Mouse (Mus musculus): ENCODE results near the gene Zfp78. TPM values are rescaled to one million over a fixed set of nuclear protein-coding genes. Genes with fewer than 3 reads are reported as not detected.

Zfp78 gene
- polyA plus RNA-seq (2015; fragmentation: Nextera tagmentation; extraction: Ambion mirVana) = 1.7 and 2.5 TPM in 2 replicates

GRCm38 (mm10) chr7:6363047-6363488 is at the start of gene Zfp78:
Zfp78 (plus strand) TSS chr7:6363280.
- under 1% methylated on average over 23 of the region's 23 CpGs for WGBS
- Histone ChIP-seq H3K4me3 (replicated peaks) (peak within 1 kb of the TSS; percentile 59), H3K27ac (peak within 1 kb of the TSS; percentile 91), H3K4me1 (peaks cover 10% of the 10 kb centered on the region), H3K4me2 (peak within 1 kb of the TSS; percentile 74), H3K27me3 (no peaks in the 10 kb centered on the region), H3K36me3 (no peaks in the 10 kb centered on the region), H3K9ac (peak within 1 kb of the TSS; percentile 61), H3K9me3 (replicated peaks) (no peaks in the 10 kb centered on the region)
- ATAC-seq (replicated peaks; ENCODE audit: low FRiP score) = peak; percentile 86

GRCm38 (mm10) chr7:6330458-6331232 is 32.4 kb upstream of the Zfp78 start:
- 17% methylated on average over 23 of the region's 23 CpGs for WGBS
- ATAC-seq (replicated peaks; ENCODE audit: low FRiP score) = peak; percentile 77

DNA sequence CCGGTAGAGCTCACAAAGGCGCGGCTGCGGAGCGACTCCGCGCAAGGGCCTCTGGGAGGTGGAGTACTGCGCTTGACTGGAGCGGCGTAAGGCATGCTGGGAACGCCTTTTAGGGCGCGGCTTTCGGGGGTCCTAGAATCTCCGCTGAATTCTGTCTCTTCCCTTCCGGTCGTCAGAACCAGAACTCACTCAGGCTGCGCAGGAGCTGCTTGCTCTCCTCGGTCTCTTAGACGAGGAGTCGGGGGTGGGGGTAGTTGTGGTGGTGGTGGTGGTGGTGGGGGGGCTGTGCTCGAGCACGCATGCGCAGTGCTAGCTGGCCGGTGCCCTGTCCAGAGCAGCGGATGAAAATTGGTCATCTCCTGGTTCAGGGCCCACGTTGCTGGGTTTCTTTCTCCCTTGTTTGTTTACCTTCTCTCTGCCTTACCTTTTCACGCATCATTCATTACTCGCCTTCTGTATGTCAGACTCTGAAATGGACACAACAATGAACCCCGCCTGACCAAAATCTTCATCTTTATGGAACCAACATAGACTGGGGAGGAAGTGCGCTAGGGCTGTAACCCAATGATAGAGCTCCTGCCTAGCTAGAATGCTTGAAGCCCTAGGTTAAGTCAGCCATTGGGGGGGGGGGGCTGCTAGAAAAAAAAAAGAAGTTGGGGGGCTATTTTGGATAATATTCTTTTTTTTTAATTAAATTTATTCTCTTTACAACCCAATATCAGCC is 31.7 kb upstream of the Zfp78 start, which contains the start of gene Zfp583:
TSS of gene Zfp583 (minus strand) at position 53 of the 724 bp plus-strand sequence.
- H3K4me1 ChIP-seq = peaks cover 12% of the 10 kb centered on the region
- WGBS = 5% methylated on average over 31 of the region's 31 CpGs

More at GRCm38 (mm10) chr7:6330458-6331232, 32.4 kb upstream of the Zfp78 start:
- H3K4me1 ChIP-seq = peaks cover 12% of the 10 kb centered on the region
- peak overlapping the region; percentile 67 for H3K9ac ChIP-seq
- no peaks in the 10 kb centered on the region for H3K9me3 ChIP-seq (replicated peaks)
- H3K36me3 ChIP-seq = peaks cover 13% of the 10 kb centered on the region; the same call in 1 of the 2 replicates
- H3K4me3 ChIP-seq (replicated peaks) = peak overlapping the region; percentile 66
- no peaks in the 10 kb centered on the region for H3K27me3 ChIP-seq
- peak overlapping the region; percentile 88 for H3K27ac ChIP-seq
- peak overlapping the region; percentile 69 for H3K4me2 ChIP-seq

GRCm38 (mm10) chr7:6339865-6340264 is 23.2 kb upstream of the Zfp78 start:
- H3K4me3 ChIP-seq (replicated peaks) = no peak overlapping the region
- H3K9ac ChIP-seq = no peak overlapping the region
- no peaks in the 10 kb centered on the region for H3K36me3 ChIP-seq
- H3K27me3 ChIP-seq = no peaks in the 10 kb centered on the region
- no peak overlapping the region for H3K27ac ChIP-seq
- WGBS = 82% methylated on average over 5 of the region's 5 CpGs
- H3K9me3 ChIP-seq (replicated peaks) = no peaks in the 10 kb centered on the region
- peaks cover 4% of the 10 kb centered on the region; the same call in 1 of the 2 replicates for H3K4me1 ChIP-seq
- no peak overlapping the region for H3K4me2 ChIP-seq
- no peak for ATAC-seq (replicated peaks; ENCODE audit: low FRiP score)

More for the DNA sequence above, 31.7 kb upstream of the Zfp78 start, which contains the start of gene Zfp583:
- ATAC-seq (replicated peaks; ENCODE audit: low FRiP score) = peak; percentile 98
- peak within 1 kb of the TSS; percentile 88 for H3K27ac ChIP-seq
- no peaks in the 10 kb centered on the region for H3K27me3 ChIP-seq
- H3K9me3 ChIP-seq (replicated peaks) = no peaks in the 10 kb centered on the region
- peak within 1 kb of the TSS; percentile 66 for H3K4me3 ChIP-seq (replicated peaks)
- peak within 1 kb of the TSS; percentile 67 for H3K9ac ChIP-seq
- peaks cover 11% of the 10 kb centered on the region; the same call in 1 of the 2 replicates for H3K36me3 ChIP-seq
- peak within 1 kb of the TSS; percentile 69 for H3K4me2 ChIP-seq

GRCm38 (mm10) chr7:6343501-6344071 is 19.5 kb upstream of the Zfp78 start, which contains the start of gene Gm3854:
Gm3854 (plus strand) TSS chr7:6343759.
- H3K9ac ChIP-seq = peak within 1 kb of the TSS; percentile 44; the same call in 1 of the 2 replicates
- under 1% methylated on average over 26 of the region's 26 CpGs for WGBS

DNA sequence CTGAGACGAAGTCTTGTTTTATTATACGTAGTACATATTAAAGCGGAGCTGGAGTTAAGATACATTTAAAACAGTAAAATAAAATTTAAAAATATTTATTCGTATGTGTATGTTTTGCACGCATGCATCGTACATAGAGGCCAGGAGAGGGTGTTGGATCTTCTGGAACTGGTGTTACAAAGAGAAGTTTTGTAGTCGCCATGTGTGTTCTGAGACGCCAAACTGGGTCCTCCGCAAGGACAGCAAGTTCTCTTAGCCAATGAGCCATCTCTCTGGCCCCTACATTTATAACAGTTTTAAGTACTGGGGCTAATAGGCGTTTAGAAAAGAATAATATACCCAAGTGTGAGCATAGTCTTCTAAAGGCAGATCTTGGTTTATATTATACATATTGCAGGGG is 19.0 kb upstream of the Zfp78 start:
- Histone ChIP-seq H3K4me1 (peaks cover 4% of the 10 kb centered on the region; the same call in 1 of the 2 replicates), H3K4me2 (peak overlapping the region; percentile 49), H3K27me3 (no peaks in the 10 kb centered on the region), H3K9me3 (replicated peaks) (no peaks in the 10 kb centered on the region), H3K36me3 (no peaks in the 10 kb centered on the region), H3K9ac (0 out of 2 replicates have a peak overlapping the region, but pooled peaks have one; percentile 44), H3K27ac (no peak overlapping the region), H3K4me3 (replicated peaks) (peak overlapping the region; percentile 65)
- 35% methylated on average over 10 of the region's 10 CpGs for WGBS
- peak; percentile 35 for ATAC-seq (replicated peaks; ENCODE audit: low FRiP score)

More at GRCm38 (mm10) chr7:6343501-6344071, 19.5 kb upstream of the Zfp78 start, which contains the start of gene Gm3854:
- Histone ChIP-seq H3K4me3 (replicated peaks) (peak within 1 kb of the TSS; percentile 65), H3K36me3 (no peaks in the 10 kb centered on the region), H3K4me1 (peaks cover 4% of the 10 kb centered on the region; the same call in 1 of the 2 replicates), H3K27ac (no peak within 1 kb of the TSS), H3K9me3 (replicated peaks) (no peaks in the 10 kb centered on the region), H3K27me3 (no peaks in the 10 kb centered on the region), H3K4me2 (peak within 1 kb of the TSS; percentile 49)
- peak; percentile 94 for ATAC-seq (replicated peaks; ENCODE audit: low FRiP score)

GRCm38 (mm10) chr7:6358121-6358520 is 5.0 kb upstream of the Zfp78 start:
- WGBS = 71% methylated on average over 2 of the region's 2 CpGs
- no peak for ATAC-seq (replicated peaks; ENCODE audit: low FRiP score)
- no peak overlapping the region for H3K4me3 ChIP-seq (replicated peaks)

DNA sequence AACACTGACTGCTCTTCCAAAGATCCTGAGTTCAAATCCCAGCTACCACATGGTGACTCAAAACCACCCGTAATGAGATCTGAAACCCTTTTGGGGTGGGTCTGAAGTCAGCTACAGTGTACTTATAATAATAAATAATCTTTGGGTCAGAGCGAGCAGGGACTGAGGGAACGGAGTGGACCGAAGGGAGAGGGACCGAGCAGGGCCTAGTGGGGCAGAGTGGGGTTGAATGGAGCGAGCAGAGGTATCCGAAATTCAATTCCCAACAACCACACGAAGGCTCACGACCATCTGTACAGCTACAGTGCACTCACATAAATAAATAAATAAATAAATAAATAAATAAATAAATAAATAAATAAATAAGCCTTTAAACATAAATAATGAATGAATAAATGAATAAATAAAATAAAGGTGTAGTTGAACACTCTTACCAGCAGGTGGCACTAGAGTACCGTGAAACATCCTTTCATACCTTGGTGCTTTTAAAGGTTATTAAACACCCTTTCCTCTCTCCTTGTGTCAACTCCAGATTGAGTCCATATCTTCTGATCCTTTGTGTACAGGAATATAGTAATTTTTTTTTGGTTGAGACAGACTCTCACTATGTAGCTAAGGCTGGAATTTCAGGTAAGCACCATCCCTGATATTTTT is 4.0 kb upstream of the Zfp78 start:
- WGBS = 57% methylated on average over 10 of the region's 10 CpGs
- Histone ChIP-seq H3K9me3 (replicated peaks) (no peaks in the 10 kb centered on the region), H3K9ac (no peak overlapping the region), H3K36me3 (peaks cover 9% of the 10 kb centered on the region), H3K27ac (no peak overlapping the region), H3K4me2 (no peak overlapping the region), H3K27me3 (no peaks in the 10 kb centered on the region), H3K4me3 (replicated peaks) (no peak overlapping the region), H3K4me1 (peaks cover 10% of the 10 kb centered on the region)
- no peak for ATAC-seq (replicated peaks; ENCODE audit: low FRiP score)

More at GRCm38 (mm10) chr7:6358121-6358520, 5.0 kb upstream of the Zfp78 start:
- H3K9ac ChIP-seq = no peak overlapping the region
- H3K27me3 ChIP-seq = no peaks in the 10 kb centered on the region
- H3K9me3 ChIP-seq (replicated peaks) = no peaks in the 10 kb centered on the region
- H3K4me2 ChIP-seq = no peak overlapping the region
- H3K4me1 ChIP-seq = 0 out of 2 replicates have a peak, but pooled peaks cover 4% of the 10 kb centered on the region
- H3K27ac ChIP-seq = no peak overlapping the region
- peaks cover 15% of the 10 kb centered on the region for H3K36me3 ChIP-seq

DNA sequence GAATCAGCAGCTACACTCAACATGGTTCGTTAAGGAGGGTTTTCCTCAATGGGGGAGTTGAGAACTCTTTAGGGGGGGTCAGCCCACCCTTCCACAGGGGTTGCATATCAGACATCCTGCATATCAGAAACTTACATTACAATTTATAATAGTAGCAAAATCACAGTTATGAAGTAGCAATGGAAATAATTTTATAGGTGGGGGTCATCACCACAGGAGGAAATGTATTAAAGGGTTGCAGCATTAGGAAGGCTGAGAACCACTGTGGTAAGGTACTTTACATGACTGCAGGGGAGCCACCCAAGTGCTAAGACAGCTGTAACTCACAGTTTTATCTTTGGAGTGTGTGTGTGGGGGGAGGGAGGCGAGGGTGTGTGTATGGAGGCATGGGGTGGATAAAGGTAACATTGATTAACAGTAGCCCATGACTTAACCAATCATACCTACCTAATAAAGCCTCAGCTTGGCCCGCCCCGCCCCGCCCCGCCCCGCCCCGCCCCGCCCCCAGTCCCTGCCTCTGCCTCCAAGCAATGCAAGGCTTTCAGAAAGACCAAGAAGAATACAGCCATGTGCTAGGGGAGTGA is 2.5 kb upstream of the Zfp78 start:
- no peak for ATAC-seq (replicated peaks; ENCODE audit: low FRiP score)
- Histone ChIP-seq H3K36me3 (no peaks in the 10 kb centered on the region), H3K9me3 (replicated peaks) (no peaks in the 10 kb centered on the region), H3K9ac (no peak overlapping the region), H3K4me2 (no peak overlapping the region), H3K27me3 (no peaks in the 10 kb centered on the region), H3K4me3 (replicated peaks) (no peak overlapping the region), H3K27ac (no peak overlapping the region), H3K4me1 (peaks cover 10% of the 10 kb centered on the region)
- WGBS = 12% methylated on average over 9 of the region's 9 CpGs

GRCm38 (mm10) chr7:6361756-6362155 is 1.3 kb upstream of the Zfp78 start:
- Histone ChIP-seq H3K27me3 (no peaks in the 10 kb centered on the region), H3K9ac (peak overlapping the region; percentile 49; the same call in 1 of the 2 replicates), H3K9me3 (replicated peaks) (no peaks in the 10 kb centered on the region), H3K36me3 (no peaks in the 10 kb centered on the region), H3K4me3 (replicated peaks) (peak overlapping the region; percentile 59), H3K27ac (peak overlapping the region; percentile 88), H3K4me1 (peaks cover 10% of the 10 kb centered on the region), H3K4me2 (peak overlapping the region; percentile 74)
- 25% methylated on average over 7 of the region's 7 CpGs for WGBS
- ATAC-seq (replicated peaks; ENCODE audit: low FRiP score) = no peak
